ENCODE assay signal across 8 mouse cellular contexts in genomic region chr10:59920810-59921681, GRCm38 (mm10). TPM values are rescaled to one million over a fixed set of nuclear protein-coding genes. Genes with fewer than 3 reads are reported as not detected.
DNase-seq lines count a peak whose midpoint lies in the region; ATAC-seq lines count a peak whose summit lies in the region.

No protein-coding gene starts in this region.

- peaks cover 46% of the 10 kb centered on the region for H3K4me1 ChIP-seq in embryonic facial prominence, embryonic 15.5 days
- peaks cover 31 to 48% of the 10 kb centered on the region in 2 experiments for H3K4me1 ChIP-seq in heart, embryonic 14.5 days (ENCODE audit: control insufficient read depth in 2 of 2, insufficient read depth in 2 of 2, low read length in 2 of 2)
- H3K4me1 ChIP-seq in kidney, embryonic 16.5 days (ENCODE audit: insufficient read depth, low read length): peaks cover 43% of the 10 kb centered on the region
- peaks cover 47% of the 10 kb centered on the region for H3K4me1 ChIP-seq in liver, embryonic 15.5 days (replicated peaks)

- DNase-seq in adrenal gland, postnatal 36 days: peak; percentile 83 to 87
- peak; percentile 76 for DNase-seq in neural tube, embryonic 10.5 days (ENCODE audit: extremely low spot score, low spot score)
- peak; percentile 29 to 34 for DNase-seq in thymus, postnatal 10 days (ENCODE audit: low spot score in 2 of 2)

- no peaks in the 10 kb centered on the region for H3K36me3 ChIP-seq in embryonic facial prominence, embryonic 15.5 days
- H3K36me3 ChIP-seq in heart, embryonic 14.5 days (ENCODE audit: control insufficient read depth, insufficient read depth, low read length): no peaks in the 10 kb centered on the region
- no peaks in the 10 kb centered on the region for H3K36me3 ChIP-seq in kidney, embryonic 16.5 days (ENCODE audit: insufficient read depth, low read length)
- H3K36me3 ChIP-seq in liver, embryonic 15.5 days (replicated peaks): no peaks in the 10 kb centered on the region

- peak overlapping the region; percentile 84 for H3K4me2 ChIP-seq in embryonic facial prominence, embryonic 15.5 days (replicated peaks)
- H3K4me2 ChIP-seq in heart, embryonic 14.5 days (ENCODE audit: low read length): peak overlapping the region; percentile 74
- peak overlapping the region; percentile 87 for H3K4me2 ChIP-seq in kidney, embryonic 16.5 days (replicated peaks; ENCODE audit: low read depth, low read length)
- peak overlapping the region; percentile 95 for H3K4me2 ChIP-seq in liver, embryonic 15.5 days

- peak overlapping the region; percentile 31; the same call in 1 of the 2 replicates for H3K9ac ChIP-seq in embryonic facial prominence, embryonic 15.5 days
- H3K9ac ChIP-seq in heart, embryonic 14.5 days (ENCODE audit: low read length): peak overlapping the region; percentile 42
- peak overlapping the region; percentile 65 for H3K9ac ChIP-seq in kidney, embryonic 16.5 days (replicated peaks; ENCODE audit: low read length)
- H3K9ac ChIP-seq in liver, embryonic 15.5 days: peak overlapping the region; percentile 62

- peak; percentile 67 for ATAC-seq in CD4-positive, CD25-positive, alpha-beta regulatory T cell, adult 4 months
- ATAC-seq in embryonic facial prominence, embryonic 15.5 days (ENCODE audit: insufficient number of reproducible peaks, low FRiP score, low TSS enrichment, low read depth): peak; percentile 70
- ATAC-seq in heart, embryonic 14.5 days (ENCODE audit: insufficient number of reproducible peaks, insufficient read depth, low FRiP score, low read depth): no peak
- peak; percentile 43; the same call in 1 of the 2 replicates for ATAC-seq in kidney, embryonic 16.5 days (ENCODE audit: low FRiP score, low TSS enrichment)
- peak; percentile 77 for ATAC-seq in liver, embryonic 15.5 days (ENCODE audit: insufficient read depth)

- 3% methylated on average over 33 of the region's 33 CpGs for WGBS in embryonic facial prominence, embryonic 15.5 days
- 7% methylated on average over 33 of the region's 33 CpGs for WGBS in heart, embryonic 14.5 days
- 2% methylated on average over 33 of the region's 33 CpGs for WGBS in kidney, embryonic 16.5 days
- WGBS in liver, embryonic 15.5 days (ENCODE audit: insufficient replicate concordance): 6% methylated on average over 33 of the region's 33 CpGs

- H3K4me3 ChIP-seq in embryonic facial prominence, embryonic 15.5 days (replicated peaks): peak overlapping the region; percentile 41
- H3K4me3 ChIP-seq in heart, embryonic 14.5 days (ENCODE audit: control insufficient read depth in 1 of 2, insufficient read depth in 1 of 2, low read depth in 1 of 2, low read length in 2 of 2): peak overlapping the region; percentile 39 to 55
- peak overlapping the region; percentile 52 for H3K4me3 ChIP-seq in kidney, embryonic 16.5 days (ENCODE audit: low read length)
- H3K4me3 ChIP-seq in liver, embryonic 15.5 days (replicated peaks): peak overlapping the region; percentile 63

- H3K9me3 ChIP-seq in embryonic facial prominence, embryonic 15.5 days (replicated peaks): no peaks in the 10 kb centered on the region
- no peaks in the 10 kb centered on the region for H3K9me3 ChIP-seq in heart, embryonic 14.5 days (ENCODE audit: control insufficient read depth, low read length)
- no peaks in the 10 kb centered on the region for H3K9me3 ChIP-seq in kidney, embryonic 16.5 days (ENCODE audit: low read length)
- H3K9me3 ChIP-seq in liver, embryonic 15.5 days (replicated peaks): no peaks in the 10 kb centered on the region

- no peaks in the 10 kb centered on the region for H3K27me3 ChIP-seq in embryonic facial prominence, embryonic 15.5 days
- H3K27me3 ChIP-seq in heart, embryonic 14.5 days (ENCODE audit: control insufficient read depth, insufficient read depth, low read length): no peaks in the 10 kb centered on the region
- H3K27me3 ChIP-seq in kidney, embryonic 16.5 days (ENCODE audit: insufficient read depth, low read length): no peaks in the 10 kb centered on the region
- H3K27me3 ChIP-seq in liver, embryonic 15.5 days: no peaks in the 10 kb centered on the region

- H3K27ac ChIP-seq in embryonic facial prominence, embryonic 15.5 days (replicated peaks): peak overlapping the region; percentile 92
- H3K27ac ChIP-seq in heart, embryonic 14.5 days (replicated peaks in 1 of 2; ENCODE audit: control insufficient read depth in 1 of 2, insufficient read depth in 1 of 2, low read depth in 2 of 2, low read length in 2 of 2): peak overlapping the region; percentile 78 to 85
- H3K27ac ChIP-seq in kidney, embryonic 16.5 days (ENCODE audit: low read length): peak overlapping the region; percentile 80
- H3K27ac ChIP-seq in liver, embryonic 15.5 days (replicated peaks): peak overlapping the region; percentile 82

RNA-seq across cellular contexts. Expression of gene Ddit4, which starts 30.6 kb away (rescaled TPM):
- 10 to 100 TPM; 16.6 to 32.8 TPM for polyA plus RNA-seq in CD4-positive, CD25-positive, alpha-beta regulatory T cell, adult 4 months (2017; shearing (Covaris generic))
- 10 to 100 TPM; 76.4 to 98.7 TPM for total RNA-seq in adrenal gland, postnatal 36 days (2021)
- polyA plus RNA-seq in embryonic facial prominence, embryonic 15.5 days (2015; fragmentation: Nextera tagmentation; extraction: Ambion mirVana): 83.3 and 89.1 TPM in 2 replicates
- 0.70 and 2.4 TPM in 2 replicates for polyA plus RNA-seq in heart, embryonic 14.5 days (2014; fragmentation: Nextera tagmentation; extraction: Ambion mirVana)
- polyA plus RNA-seq in kidney, embryonic 16.5 days (2015; fragmentation: Nextera tagmentation; extraction: Ambion mirVana): 30.6 and 31.9 TPM in 2 replicates
- 5.6 and 6.6 TPM in 2 replicates for polyA plus RNA-seq in liver, embryonic 15.5 days (2015; fragmentation: Nextera tagmentation; extraction: Ambion mirVana)

RNA-seq across cellular contexts. Expression of gene Dnajb12, which starts 41.7 kb away (rescaled TPM):
- polyA plus RNA-seq in CD4-positive, CD25-positive, alpha-beta regulatory T cell, adult 4 months (2017; shearing (Covaris generic)): 10 to 100 TPM; 19.1 to 25.2 TPM
- 10 to 100 TPM; 51.3 to 62.5 TPM for total RNA-seq in adrenal gland, postnatal 36 days (2021)
- polyA plus RNA-seq in embryonic facial prominence, embryonic 15.5 days (2015; fragmentation: Nextera tagmentation; extraction: Ambion mirVana): 24.1 and 24.8 TPM in 2 replicates
- 26.9 and 28.6 TPM in 2 replicates for polyA plus RNA-seq in heart, embryonic 14.5 days (2014; fragmentation: Nextera tagmentation; extraction: Ambion mirVana)
- 30.1 and 32.9 TPM in 2 replicates for polyA plus RNA-seq in kidney, embryonic 16.5 days (2015; fragmentation: Nextera tagmentation; extraction: Ambion mirVana)
- 14.3 and 15.0 TPM in 2 replicates for polyA plus RNA-seq in liver, embryonic 15.5 days (2015; fragmentation: Nextera tagmentation; extraction: Ambion mirVana)

Comparison
In these comparisons a context has a peak if more than half of its experiments do, and no peak if none do; other contexts are left out.
1. DNase-seq: peak in every context shown above with its lines; median percentile 85 in adrenal gland, postnatal 36 days; 76 in neural tube, embryonic 10.5 days; 32 in thymus, postnatal 10 days.